Comparison of ENCODE assay signal across 1 mouse cellular context in genomic region chr11:70539423-70539822, GRCm38 (mm10).
TF ChIP-seq lines count a peak whose summit lies in the region.

No protein-coding gene starts in this region.

TF ChIP-seq in MEL, 35 proteins besides CTCF, POLR2A, EP300 and RAD21:
- TF ChIP-seq MAFK (IDR thresholded peaks at IDR 0.05; ENCODE audit: borderline replicate concordance, low read depth, low read length) (peak; percentile 80), JUND (IDR thresholded peaks at IDR 0.05; ENCODE audit: low read depth, low read length) (no peak), MXI1 (IDR thresholded peaks at IDR 0.05; ENCODE audit: low read depth, low read length) (0 out of 2 replicates have a peak, but pooled peaks have one; percentile 5)
